Mouse (Mus musculus) kidney, postnatal 10 days (tissue): ENCODE results near the gene Apol7e.
"Not testable (repeated sequence)": the region's sequence is repeated elsewhere in the genome, so short reads cannot be mapped to it uniquely, and the experiment has no call there.

ENCODE experiments used
- DNase-seq: peaks from one replicate; pipeline ENCODE4 v3.0.0; 2021; ENCODE audit warnings: mixed read lengths

The Apol7e gene

GRCm38 (mm10) chr15:77698656-77699055 is at the start of gene Apol7e:
TSS of gene Apol7e (plus strand) at chr15:77698857.
- DNase-seq = not testable (repeated sequence)

GRCm38 (mm10) chr15:77651143-77651542 is 47.5 kb upstream of the Apol7e start:
- not testable (repeated sequence) for DNase-seq

- not testable (repeated sequence) for DNase-seq
These were observed 38.9 kb upstream of the Apol7e start for GRCm38 (mm10) chr15:77659773-77660172.

- not testable (repeated sequence) for DNase-seq
These were observed 36.8 kb upstream of the Apol7e start for GRCm38 (mm10) chr15:77661841-77662240.

- DNase-seq = not testable (repeated sequence)
These were observed 24.6 kb upstream of the Apol7e start for GRCm38 (mm10) chr15:77674081-77674480.

DNA sequence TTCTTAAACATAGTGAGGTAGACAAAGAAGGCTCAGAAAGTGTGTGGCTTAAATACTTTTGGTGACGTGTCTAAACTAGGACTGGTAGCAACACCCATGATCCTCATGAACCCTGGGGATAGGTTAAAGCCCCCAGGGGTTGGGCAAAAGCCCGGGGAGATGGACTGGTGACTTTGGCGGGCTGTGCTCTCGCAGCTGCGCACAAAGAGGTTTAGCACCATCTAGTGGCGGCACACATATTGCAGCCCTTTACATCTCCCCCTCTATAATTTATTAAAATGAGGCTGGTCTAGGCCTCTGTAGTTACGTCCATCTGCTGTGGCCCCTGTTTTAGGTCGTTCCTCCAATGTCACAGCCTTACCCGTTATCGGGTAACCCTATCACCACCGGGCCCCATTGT is 14.7 kb upstream of the Apol7e start:
- DNase-seq = peak; percentile 73

GRCm38 (mm10) chr15:77691532-77692311 is 6.9 kb upstream of the Apol7e start:
- not testable (repeated sequence) for DNase-seq

- peak; percentile 24 for DNase-seq
These were observed 3.9 kb upstream of the Apol7e start for GRCm38 (mm10) chr15:77694687-77695295.

DNA sequence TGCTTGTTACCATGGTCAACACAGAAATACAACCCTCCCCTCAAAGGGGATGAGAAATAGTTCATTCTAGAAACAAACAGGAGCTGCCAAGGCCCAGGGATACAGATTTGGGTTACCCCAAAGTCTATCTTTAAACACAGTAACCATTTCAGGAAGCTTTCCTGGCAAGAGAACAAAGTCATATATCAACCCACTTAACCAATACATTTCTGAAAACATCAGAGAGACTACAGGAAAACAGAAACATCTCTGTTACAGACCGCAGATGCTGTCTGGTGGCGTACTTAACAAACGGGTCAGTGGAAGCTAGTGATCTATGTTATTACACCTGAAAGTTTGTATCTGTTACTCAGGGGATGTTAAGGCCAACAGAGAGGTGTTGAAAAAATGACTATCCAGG is 6.6 kb downstream of the Apol7e start:
- DNase-seq = not testable (repeated sequence)

- not testable (repeated sequence) for DNase-seq
These were observed 10.3 kb downstream of the Apol7e start for GRCm38 (mm10) chr15:77708936-77709335.

DNA sequence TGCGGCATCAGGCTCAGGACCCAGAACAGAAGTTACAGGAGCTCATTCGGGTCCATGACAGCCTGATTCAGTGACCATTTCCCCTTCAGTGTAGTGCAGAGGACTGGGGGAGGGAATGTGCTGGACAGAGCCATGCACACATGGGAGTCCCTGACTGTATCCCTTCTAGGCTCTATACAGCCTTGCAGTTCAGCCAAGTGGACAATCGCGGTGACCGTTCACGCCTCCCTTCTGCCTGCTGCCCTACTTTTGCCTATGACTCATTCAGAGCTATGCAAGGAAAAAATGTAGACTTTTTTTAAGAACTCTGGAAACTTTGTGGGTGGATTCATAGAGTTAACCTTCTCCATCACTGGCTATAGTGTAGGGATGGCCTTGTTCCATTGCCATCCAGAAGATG is 19.6 kb downstream of the Apol7e start:
- DNase-seq = not testable (repeated sequence)

GRCm38 (mm10) chr15:77721509-77721908 is 22.9 kb downstream of the Apol7e start:
- not testable (repeated sequence) for DNase-seq

DNA sequence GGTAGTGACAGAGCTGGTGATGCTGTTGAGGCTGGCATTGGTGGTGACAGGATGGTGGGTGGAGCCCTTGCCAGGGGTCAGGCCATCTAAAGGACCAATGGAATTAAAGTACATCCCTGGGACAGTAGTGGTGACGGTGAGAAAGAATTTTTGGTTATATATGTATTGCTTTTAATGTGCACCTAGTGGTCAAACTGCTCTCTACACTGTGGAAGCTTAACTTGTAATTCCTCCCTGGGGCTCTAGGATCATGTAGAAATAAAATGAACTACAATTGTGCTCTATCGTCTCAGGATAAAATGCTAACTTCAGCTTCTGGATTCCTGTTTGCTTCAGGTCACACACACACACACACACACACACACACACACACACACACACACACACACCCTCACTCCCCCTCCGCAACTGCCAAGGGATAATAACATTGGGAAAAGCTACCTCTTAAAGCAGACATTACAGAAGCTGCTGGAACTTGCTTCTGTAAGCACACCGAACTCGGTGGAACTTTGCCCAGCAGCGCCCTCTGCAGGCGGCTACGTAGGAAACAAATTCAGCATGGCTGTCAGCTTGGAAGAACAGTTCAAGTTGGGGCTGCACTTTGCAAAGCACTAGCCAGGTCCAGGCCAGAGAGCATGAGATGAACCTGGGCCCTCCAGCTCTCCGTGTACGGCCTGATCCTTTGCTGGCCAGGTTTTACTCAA is 25.7 kb downstream of the Apol7e start:
- DNase-seq = not testable (repeated sequence)

DNA sequence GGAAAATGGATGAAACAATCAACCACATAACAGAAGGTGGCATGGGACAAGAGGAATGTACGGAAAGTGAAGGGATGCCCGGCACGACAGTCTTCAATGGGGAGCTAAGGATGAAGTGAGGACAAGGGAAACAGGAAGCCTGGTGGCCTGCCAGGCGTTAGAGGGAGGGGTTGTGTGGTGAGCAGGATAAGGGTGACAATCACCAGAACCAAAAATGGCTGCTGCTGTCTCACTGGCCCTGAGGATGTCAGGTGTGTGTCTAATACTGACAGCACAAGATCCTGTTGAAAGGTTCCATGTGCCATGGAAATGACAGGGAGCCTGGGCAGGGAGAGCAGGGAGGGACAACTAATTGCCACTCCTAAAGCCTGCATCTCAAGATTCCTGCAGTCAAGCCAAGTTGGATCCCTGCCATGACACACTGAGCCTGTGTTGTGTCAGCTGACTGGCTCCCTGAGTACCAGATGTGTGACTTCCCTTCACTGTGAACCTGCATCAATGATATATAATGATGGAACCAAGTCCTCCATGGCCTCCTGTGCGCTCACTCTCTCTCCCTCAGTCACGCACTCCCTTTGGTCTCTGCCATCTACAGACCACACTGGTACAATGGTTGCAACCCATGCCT is 26.9 kb downstream of the Apol7e start:
- DNase-seq = peak; percentile 34

GRCm38 (mm10) chr15:77727139-77727538 is 28.5 kb downstream of the Apol7e start:
- DNase-seq = not testable (repeated sequence)

DNA sequence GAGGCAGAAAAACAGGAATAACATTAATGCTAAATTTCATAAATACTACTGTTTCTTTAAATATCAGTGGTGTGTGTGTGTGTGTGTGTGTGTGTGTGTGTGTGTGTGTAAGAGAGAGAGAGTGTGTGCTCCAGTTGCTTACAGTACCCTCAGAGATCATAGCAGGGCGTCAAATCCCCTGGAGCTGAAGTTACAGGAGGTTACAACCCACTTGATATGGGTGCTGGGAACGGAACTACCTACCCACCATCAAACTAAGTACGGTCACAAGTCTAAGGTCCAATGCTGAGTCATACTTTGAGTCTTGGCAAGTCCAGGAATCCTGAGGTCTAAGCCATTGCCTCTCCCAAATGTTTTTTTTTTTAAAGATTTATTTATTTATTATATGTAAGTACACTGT is 29.1 kb downstream of the Apol7e start:
- not testable (repeated sequence) for DNase-seq

DNA sequence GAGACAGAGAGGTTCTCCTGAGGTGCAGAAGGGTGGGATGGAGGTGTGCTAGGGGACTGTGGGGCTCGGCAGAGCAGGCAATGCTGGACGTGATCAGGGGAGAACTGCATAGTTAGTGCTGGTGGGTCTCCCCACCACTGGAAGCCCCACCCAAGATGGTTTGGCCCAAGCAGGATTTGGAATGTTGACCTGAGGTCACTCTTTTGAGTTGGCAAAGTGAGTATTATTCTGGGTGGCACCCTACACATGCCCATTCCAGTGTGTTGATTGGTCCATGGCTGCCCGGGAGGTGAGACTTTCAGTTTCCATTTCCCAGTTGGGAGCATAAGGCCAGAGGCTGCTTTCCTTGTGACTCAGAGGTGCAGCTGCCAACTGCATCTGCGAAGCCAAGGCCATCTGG is 30.1 kb downstream of the Apol7e start, which contains the start of gene Apol9b:
Gene Apol9b, plus strand, starts transcription at position 301 of the 400 bp plus-strand sequence.
- DNase-seq = not testable (repeated sequence)

- DNase-seq = no peak
These were observed 32.9 kb downstream of the Apol7e start for GRCm38 (mm10) chr15:77731605-77732004.

DNA sequence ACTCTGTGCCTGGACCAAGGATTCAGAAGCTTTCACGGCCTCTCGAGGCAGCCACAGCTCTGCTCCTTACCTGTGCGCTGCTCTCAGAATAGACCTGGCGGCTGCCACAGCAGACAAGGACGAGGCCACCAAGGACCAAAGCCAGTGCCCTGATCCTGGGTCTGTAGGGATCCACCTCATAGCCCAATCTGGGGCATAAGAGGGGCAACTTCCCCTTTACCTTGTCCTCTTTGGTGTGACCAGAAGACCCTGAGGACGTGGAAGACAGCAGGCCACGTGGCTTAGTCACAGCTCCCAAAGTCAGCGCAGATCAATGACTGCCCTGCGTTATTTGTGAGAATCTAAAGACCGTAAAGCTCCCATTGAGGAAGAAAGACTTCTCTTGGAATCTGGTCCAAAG is 34.2 kb downstream of the Apol7e start:
- not testable (repeated sequence) for DNase-seq

DNA sequence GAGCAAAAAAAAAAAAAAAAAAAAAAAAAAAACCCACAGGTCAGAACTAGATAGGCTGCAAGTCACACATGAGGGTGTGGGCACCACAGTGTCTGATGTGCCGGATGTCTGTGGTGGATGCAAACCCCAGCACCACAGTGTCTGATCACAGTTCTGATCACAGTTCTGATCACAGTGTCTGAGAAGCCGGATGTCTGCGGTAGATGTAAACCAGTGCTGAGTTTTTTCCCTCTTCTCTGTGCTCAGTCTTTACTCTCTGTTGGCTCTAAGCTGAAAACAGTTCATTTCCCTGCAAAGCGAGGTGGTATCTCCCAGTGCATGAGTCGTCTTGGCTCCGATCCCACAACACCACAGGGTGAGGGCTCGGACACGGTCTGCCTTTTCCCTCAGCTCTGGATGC is 34.7 kb downstream of the Apol7e start:
- DNase-seq = not testable (repeated sequence)

- not testable (repeated sequence) for DNase-seq
These were observed 35.2 kb downstream of the Apol7e start for GRCm38 (mm10) chr15:77733903-77734302.

DNA sequence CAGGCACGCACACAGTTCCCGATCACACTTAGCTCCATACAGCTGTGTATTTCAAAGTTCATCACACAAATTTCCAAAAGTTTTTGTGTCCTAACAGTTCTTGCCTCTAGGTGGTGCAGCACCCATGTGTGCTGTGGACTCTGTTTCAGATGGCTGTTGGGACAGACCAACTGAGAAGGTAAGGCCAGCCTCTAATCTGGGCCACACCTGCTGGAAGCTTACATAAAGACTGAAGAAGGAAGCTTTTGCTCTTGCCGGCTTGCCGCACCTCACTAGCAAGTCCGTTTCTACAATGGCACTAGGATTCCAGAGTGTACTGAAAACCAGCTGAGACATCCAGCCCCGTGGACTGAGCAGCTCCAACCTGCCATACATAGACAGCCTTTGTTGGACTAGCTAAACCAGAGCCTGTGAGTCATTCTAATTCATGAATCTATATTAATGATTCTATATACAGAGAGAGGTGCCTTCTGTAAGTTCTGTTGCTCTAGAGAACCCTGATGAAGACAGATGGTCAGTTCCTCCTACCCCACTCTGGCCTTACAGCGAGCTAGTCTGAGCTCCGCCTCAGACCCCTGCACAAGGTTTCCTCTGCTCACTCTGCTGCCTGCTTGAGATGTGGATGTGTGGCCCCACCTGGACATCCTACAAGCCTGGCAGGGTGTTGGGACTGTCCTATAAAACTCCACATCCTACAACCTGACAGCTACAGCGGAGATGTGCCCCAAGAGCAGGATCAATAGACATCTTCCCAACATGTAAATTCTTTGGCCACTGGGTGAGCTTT is 42.0 kb downstream of the Apol7e start:
- no peak for DNase-seq
